Mouse (Mus musculus) testis, adult 2 months (tissue): Measurements from ENCODE around the gene Gm1113. TPM values are rescaled to one million over a fixed set of nuclear protein-coding genes. Genes with fewer than 3 reads are reported as not detected.
A peak's percentile ranks its signal among the peaks of the same experiment; 100 is the strongest.

Source experiments
- H3K27ac ChIP-seq: fragments of 200-500 bp; 2 replicates; pipeline ENCODE4 v1.5.1; 2012; ENCODE audit warnings: low read depth, low read length; ENCODE audit not compliant: control insufficient read depth, insufficient read depth
- H3K27me3 ChIP-seq: fragments of 200-500 bp; 2 replicates; pipeline ENCODE4 v1.6.1; 2012; ENCODE audit warnings: mild to moderate bottlenecking, low read length, moderate library complexity; ENCODE audit not compliant: control insufficient read depth, insufficient read depth
- H3K36me3 ChIP-seq: fragments of 200-500 bp; 2 replicates; pipeline ENCODE4 v1.6.1; 2012; ENCODE audit warnings: mild to moderate bottlenecking, low read length; ENCODE audit not compliant: control insufficient read depth, insufficient read depth
- H3K4me1 ChIP-seq: fragments of 200-500 bp; 2 replicates; pipeline ENCODE4 v1.6.1; 2012; ENCODE audit warnings: low read length; ENCODE audit not compliant: control insufficient read depth, insufficient read depth
- H3K4me3 ChIP-seq: fragments of 200-500 bp; 2 replicates; pipeline ENCODE4 v1.5.1; 2012; ENCODE audit warnings: low read depth, mild to moderate bottlenecking, low read length, moderate library complexity, mixed read lengths; ENCODE audit not compliant: control insufficient read depth
- CTCF ChIP-seq: fragments of 200-500 bp; IDR thresholded peaks from 2 replicates; pipeline ENCODE4 v1.5.1; 2012; ENCODE audit warnings: low read depth, mild to moderate bottlenecking, inconsistent platforms, low read length, moderate library complexity; ENCODE audit not compliant: control insufficient read depth, insufficient read depth, insufficient replicate concordance
- POLR2A ChIP-seq: fragments of 200-500 bp; IDR thresholded peaks from 2 replicates; pipeline ENCODE4 v1.6.1; 2012; ENCODE audit warnings: low read depth, mild to moderate bottlenecking, inconsistent platforms, low read length, moderate library complexity; ENCODE audit not compliant: control insufficient read depth
- polyA plus RNA-seq: library from polyadenylated mRNA; depleted of rRNA; stranded (reverse); fragments of >200 nt; gene quantifications from 2 replicates; pipeline ENCODE4 v1.2.3, GENCODE M21; 2012

Gm1113 gene
- polyA plus RNA-seq, 1 experiment, result not detected

- H3K4me1 ChIP-seq, result no peaks in the 10 kb centered on the region
- H3K27ac ChIP-seq, result no peak overlapping the region
- H3K4me3 ChIP-seq, result no peak overlapping the region
- no peaks in the 10 kb centered on the region for H3K27me3 ChIP-seq
- no peak for TF ChIP-seq CTCF
- no peak for TF ChIP-seq POLR2A
- H3K36me3 ChIP-seq, result peaks cover 3% of the 10 kb centered on the region
Observed at GRCm38 (mm10) chr9:35541488-35541887, 23.4 kb upstream of the Gm1113 start.

GRCm38 (mm10) chr9:35541024-35541423, 23.0 kb upstream of the Gm1113 start:
- Histone ChIP-seq H3K27ac (no peak overlapping the region), H3K36me3 (peaks cover 3% of the 10 kb centered on the region), H3K4me1 (no peaks in the 10 kb centered on the region), H3K4me3 (no peak overlapping the region), H3K27me3 (no peaks in the 10 kb centered on the region)
- TF ChIP-seq POLR2A, result no peak
- no peak for TF ChIP-seq CTCF

- no peak for TF ChIP-seq POLR2A
- no peak for TF ChIP-seq CTCF
- no peak overlapping the region for H3K27ac ChIP-seq
- no peaks in the 10 kb centered on the region for H3K27me3 ChIP-seq
- peaks cover 3% of the 10 kb centered on the region for H3K36me3 ChIP-seq
- H3K4me3 ChIP-seq, result no peak overlapping the region
- H3K4me1 ChIP-seq, result no peaks in the 10 kb centered on the region
Observed at GRCm38 (mm10) chr9:35539001-35539750, 21.1 kb upstream of the Gm1113 start.

- H3K36me3 ChIP-seq, result peaks cover under 1% of the 10 kb centered on the region; the same call in 1 of the 2 replicates
- no peaks in the 10 kb centered on the region for H3K4me1 ChIP-seq
- H3K4me3 ChIP-seq, result no peak overlapping the region
- H3K27ac ChIP-seq, result no peak overlapping the region
- TF ChIP-seq POLR2A, result no peak
- TF ChIP-seq CTCF, result no peak
- no peaks in the 10 kb centered on the region for H3K27me3 ChIP-seq
Observed at GRCm38 (mm10) chr9:35535876-35536275, 17.8 kb upstream of the Gm1113 start.

- no peaks in the 10 kb centered on the region for H3K4me1 ChIP-seq
Observed at GRCm38 (mm10) chr9:35535110-35535509, 17.0 kb upstream of the Gm1113 start.

GRCm38 (mm10) chr9:35533266-35533665, 15.2 kb upstream of the Gm1113 start:
- H3K4me1 ChIP-seq, result no peaks in the 10 kb centered on the region
- H3K27ac ChIP-seq, result no peak overlapping the region

More at GRCm38 (mm10) chr9:35535110-35535509, 17.0 kb upstream of the Gm1113 start:
- TF ChIP-seq CTCF, result peak; percentile 47; the same call in 1 of the 2 replicates
- TF ChIP-seq POLR2A, result no peak
- Histone ChIP-seq H3K27me3 (no peaks in the 10 kb centered on the region), H3K36me3 (no peaks in the 10 kb centered on the region), H3K4me3 (no peak overlapping the region), H3K27ac (no peak overlapping the region)

GRCm38 (mm10) chr9:35529796-35530195, 11.7 kb upstream of the Gm1113 start:
- Histone ChIP-seq H3K4me3 (no peak overlapping the region), H3K27me3 (no peaks in the 10 kb centered on the region), H3K27ac (no peak overlapping the region), H3K4me1 (no peaks in the 10 kb centered on the region), H3K36me3 (no peaks in the 10 kb centered on the region)
- TF ChIP-seq CTCF, result no peak
- no peak for TF ChIP-seq POLR2A

More at GRCm38 (mm10) chr9:35533266-35533665, 15.2 kb upstream of the Gm1113 start:
- Histone ChIP-seq H3K36me3 (no peaks in the 10 kb centered on the region), H3K4me3 (no peak overlapping the region), H3K27me3 (no peaks in the 10 kb centered on the region)
- TF ChIP-seq CTCF, result no peak
- TF ChIP-seq POLR2A, result no peak
